Mouse (Mus musculus): ENCODE data around the gene Aff3.
"Not testable (repeated sequence)": the region's sequence is repeated elsewhere in the genome, so short reads cannot be mapped to it uniquely, and the experiment has no call there.

Gene Aff3

GRCm38 (mm10) chr1:38439751-38440470 lies 224.8 kb downstream of the Aff3 start:
- DNase-seq (ENCODE audit: low spot score in 2 of 2), result no peak

GRCm38 (mm10) chr1:38438447-38438846 lies 226.3 kb downstream of the Aff3 start:
- no peak for DNase-seq (ENCODE audit: low spot score in 2 of 2)

GRCm38 (mm10) chr1:38437671-38438070 lies 227.1 kb downstream of the Aff3 start:
- DNase-seq (ENCODE audit: low spot score in 2 of 2), result peak in 1 of 2 experiments; percentile 10

- no peak for DNase-seq (ENCODE audit: low spot score in 2 of 2)
Measured at GRCm38 (mm10) chr1:38436471-38437340, 228.0 kb downstream of the Aff3 start.

- DNase-seq (ENCODE audit: low spot score in 2 of 2), result not testable (repeated sequence)
Measured at GRCm38 (mm10) chr1:38430311-38430710, 234.4 kb downstream of the Aff3 start.

- no peak for DNase-seq (ENCODE audit: low spot score in 2 of 2)
Measured at GRCm38 (mm10) chr1:38428708-38429683, 235.8 kb downstream of the Aff3 start.

GRCm38 (mm10) chr1:38422921-38423320 lies 241.8 kb downstream of the Aff3 start:
- DNase-seq (ENCODE audit: low spot score in 2 of 2), result no peak

GRCm38 (mm10) chr1:38419331-38419730 lies 245.4 kb downstream of the Aff3 start:
- DNase-seq (ENCODE audit: low spot score in 2 of 2), result no peak

GRCm38 (mm10) chr1:38418181-38419032 lies 246.3 kb downstream of the Aff3 start:
- no peak for DNase-seq (ENCODE audit: low spot score in 2 of 2)

GRCm38 (mm10) chr1:38417196-38417595 lies 247.6 kb downstream of the Aff3 start:
- no peak for DNase-seq (ENCODE audit: low spot score in 2 of 2)

- DNase-seq (ENCODE audit: low spot score in 2 of 2), result no peak
Measured at GRCm38 (mm10) chr1:38415511-38415910, 249.2 kb downstream of the Aff3 start.

- no peak for DNase-seq (ENCODE audit: low spot score in 2 of 2)
Measured at GRCm38 (mm10) chr1:38411106-38411505, 253.6 kb downstream of the Aff3 start.

GRCm38 (mm10) chr1:38410457-38410856 lies 254.3 kb downstream of the Aff3 start:
- DNase-seq (ENCODE audit: low spot score in 2 of 2), result no peak

GRCm38 (mm10) chr1:38408241-38408640 lies 256.5 kb downstream of the Aff3 start:
- DNase-seq (ENCODE audit: low spot score in 2 of 2), result no peak

- DNase-seq (ENCODE audit: low spot score in 2 of 2), result no peak
Measured at GRCm38 (mm10) chr1:38403781-38404180, 261.0 kb downstream of the Aff3 start.

- DNase-seq (ENCODE audit: low spot score in 2 of 2), result no peak
Measured at GRCm38 (mm10) chr1:38401856-38402255, 262.9 kb downstream of the Aff3 start.

GRCm38 (mm10) chr1:38399269-38399668 lies 265.5 kb downstream of the Aff3 start:
- DNase-seq (ENCODE audit: low spot score in 2 of 2), result no peak

- peak in 1 of 2 experiments; percentile 16 for DNase-seq (ENCODE audit: low spot score in 2 of 2)
Measured at GRCm38 (mm10) chr1:38398566-38398965, 266.2 kb downstream of the Aff3 start.

GRCm38 (mm10) chr1:38395194-38395681 lies 269.5 kb downstream of the Aff3 start:
- no peak for DNase-seq (ENCODE audit: low spot score in 2 of 2)

GRCm38 (mm10) chr1:38394493-38394892 lies 270.3 kb downstream of the Aff3 start:
- no peak for DNase-seq (ENCODE audit: low spot score in 2 of 2)

GRCm38 (mm10) chr1:38393516-38393915 lies 271.2 kb downstream of the Aff3 start:
- no peak for DNase-seq (ENCODE audit: low spot score in 2 of 2)
